Mouse (Mus musculus): Measurements from ENCODE around the gene Gjb4. TPM values are rescaled to one million over a fixed set of nuclear protein-coding genes. Genes with fewer than 3 reads are reported as not detected.

Gjb4 gene
- total and polyA plus RNA-seq, 2 experiments, result not detected

DNA sequence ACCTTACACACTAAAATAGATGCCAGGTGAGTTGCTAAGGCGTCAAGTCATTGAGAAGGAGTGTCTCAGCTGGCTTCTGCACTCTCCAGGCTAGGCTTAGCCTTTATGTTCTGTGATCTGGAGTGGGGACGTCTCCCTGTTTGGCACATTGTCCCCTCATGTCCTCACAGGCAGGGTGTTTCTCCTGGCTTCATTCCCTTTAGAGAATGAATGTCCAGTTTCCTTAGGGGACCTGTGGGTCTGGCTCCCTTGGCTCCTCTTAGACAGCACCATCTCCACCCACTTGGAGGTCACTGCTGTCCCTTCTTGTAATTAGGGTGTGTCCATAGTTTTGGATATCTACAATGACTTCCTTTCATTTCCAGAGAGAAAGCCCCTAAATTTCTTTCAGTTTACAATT, 47.0 kb downstream of the Gjb4 start:
- H3K79me2 ChIP-seq (ENCODE audit: control insufficient read depth, insufficient read depth, low read length), result no peaks in the 10 kb centered on the region
- no peak overlapping the region for H3K9ac ChIP-seq (ENCODE audit: low read depth, low read length)
- no peak for TF ChIP-seq CTCF (IDR thresholded peaks at IDR 0.05; ENCODE audit: low read depth, low read length)
- no peak for TF ChIP-seq POLR2A (IDR thresholded peaks at IDR 0.05; ENCODE audit: extremely low read depth, insufficient read depth, low read length)
- 59% methylated on average over 2 of the region's 2 CpGs for WGBS
- H3K4me3 ChIP-seq (ENCODE audit: insufficient read depth, low read depth, low read length), result no peak overlapping the region
- H3K27me3 ChIP-seq (ENCODE audit: control insufficient read depth, insufficient read depth, low read length), result no peaks in the 10 kb centered on the region
- no peak overlapping the region for H3K27ac ChIP-seq (replicated peaks; ENCODE audit: insufficient read depth, low read depth, low read length)
- no peak for DNase-seq (ENCODE audit: extremely low read depth, low read depth, low spot score)
- H3K36me3 ChIP-seq (ENCODE audit: control insufficient read depth, insufficient read depth, low read length), result no peaks in the 10 kb centered on the region
- H3K4me1 ChIP-seq (ENCODE audit: control insufficient read depth, insufficient read depth, low read length), result peaks cover 2% of the 10 kb centered on the region; the same call in 1 of the 2 replicates

DNA sequence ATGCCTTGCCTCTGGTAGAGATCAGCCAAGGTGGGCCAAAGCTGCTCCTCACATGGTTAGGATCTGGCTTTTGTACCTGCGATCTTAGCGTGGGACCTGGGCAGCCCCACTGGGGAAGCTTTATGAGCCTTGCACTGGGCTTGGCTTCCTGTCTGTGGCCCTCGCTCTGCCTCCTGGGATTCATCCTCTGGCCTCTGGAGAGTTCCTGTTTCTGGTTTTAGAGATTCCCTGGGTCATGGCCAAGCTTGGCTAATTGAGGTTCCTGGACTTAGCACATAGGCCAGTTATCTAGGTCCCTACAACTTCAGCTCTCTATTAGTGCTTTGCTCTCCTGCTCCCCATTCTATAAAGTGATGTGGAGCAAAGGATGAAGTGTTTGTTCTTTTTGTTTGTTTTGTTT, 50.1 kb downstream of the Gjb4 start:
- Histone ChIP-seq H3K79me2 (ENCODE audit: control insufficient read depth, insufficient read depth, low read length) (no peaks in the 10 kb centered on the region), H3K27ac (replicated peaks; ENCODE audit: insufficient read depth, low read depth, low read length) (0 out of 2 replicates have a peak overlapping the region, but pooled peaks have one; percentile 47), H3K9ac (ENCODE audit: low read depth, low read length) (no peak overlapping the region), H3K36me3 (ENCODE audit: control insufficient read depth, insufficient read depth, low read length) (no peaks in the 10 kb centered on the region), H3K27me3 (ENCODE audit: control insufficient read depth, insufficient read depth, low read length) (no peaks in the 10 kb centered on the region), H3K4me1 (ENCODE audit: control insufficient read depth, insufficient read depth, low read length) (peaks cover 2% of the 10 kb centered on the region; the same call in 1 of the 2 replicates), H3K4me3 (ENCODE audit: insufficient read depth, low read depth, low read length) (no peak overlapping the region)
- DNase-seq (ENCODE audit: extremely low read depth, low read depth, low spot score), result peak; percentile 25
- TF ChIP-seq POLR2A (IDR thresholded peaks at IDR 0.05; ENCODE audit: extremely low read depth, insufficient read depth, low read length) (no peak), CTCF (IDR thresholded peaks at IDR 0.05; ENCODE audit: low read depth, low read length) (no peak)
- WGBS, result 75% methylated on average over 3 of the region's 3 CpGs

Other genes starting within 250 kb of the Gjb4 start
- gene Tmem35b, start 230.4 kb downstream of the Gjb4 start, total RNA-seq (2014; rRNA removed), result 11.1 and 11.5 TPM in 2 replicates
- gene Tmem35b, start 230.4 kb downstream of the Gjb4 start, polyA plus RNA-seq (2012; rRNA removed), result 11.4 and 11.8 TPM in 2 replicates
- not detected in 2 replicates for gene Dlgap3, start 184.9 kb downstream of the Gjb4 start, total RNA-seq (2014; rRNA removed)
- gene Dlgap3, start 184.9 kb downstream of the Gjb4 start, polyA plus RNA-seq (2012; rRNA removed), result 0.05 and 0.06 TPM in 2 replicates
- 24.4 and 27.1 TPM in 2 replicates for gene Smim12, start 110.3 kb downstream of the Gjb4 start, total RNA-seq (2014; rRNA removed)
- 24.1 and 32.3 TPM in 2 replicates for gene Smim12, start 110.3 kb downstream of the Gjb4 start, polyA plus RNA-seq (2012; rRNA removed)
- 1.5 and 1.9 TPM in 2 replicates for gene Gja4, start 40.0 kb downstream of the Gjb4 start, total RNA-seq (2014; rRNA removed)
- 8.0 and 8.8 TPM in 2 replicates for gene Gja4, start 40.0 kb downstream of the Gjb4 start, polyA plus RNA-seq (2012; rRNA removed)
- not detected in 2 replicates for gene Gjb3, start 23.2 kb downstream of the Gjb4 start, total RNA-seq (2014; rRNA removed)
- not detected in 2 replicates for gene Gjb3, start 23.2 kb downstream of the Gjb4 start, polyA plus RNA-seq (2012; rRNA removed)
- not detected in 2 replicates for gene Gjb5, start 4.1 kb upstream of the Gjb4 start, total RNA-seq (2014; rRNA removed)
- gene Gjb5, start 4.1 kb upstream of the Gjb4 start, polyA plus RNA-seq (2012; rRNA removed), result 0.05 TPM in 1 of 2 replicates, not detected in the other

All from liver, adult 2 months (tissue).